Mouse (Mus musculus): ENCODE measurements around the gene Dnah6. TPM values are rescaled to one million over a fixed set of nuclear protein-coding genes. Genes with fewer than 3 reads are reported as not detected.

Gene Dnah6
- total and polyA plus RNA-seq, 2 experiments, result not detected

- no peak for DNase-seq (ENCODE audit: extremely low read depth, low read depth, low spot score)
- no peaks in the 10 kb centered on the region for H3K36me3 ChIP-seq (ENCODE audit: control insufficient read depth, insufficient read depth, low read length)
- no peaks in the 10 kb centered on the region for H3K27me3 ChIP-seq (ENCODE audit: control insufficient read depth, insufficient read depth, low read length)
- TF ChIP-seq POLR2A (IDR thresholded peaks at IDR 0.05; ENCODE audit: extremely low read depth, insufficient read depth, low read length) (no peak), CTCF (IDR thresholded peaks at IDR 0.05; ENCODE audit: low read depth, low read length) (no peak)
- no peaks in the 10 kb centered on the region for H3K4me1 ChIP-seq (ENCODE audit: control insufficient read depth, insufficient read depth, low read length)
- 87% methylated on average over 3 of the region's 3 CpGs for WGBS
- no peak overlapping the region for H3K4me3 ChIP-seq (ENCODE audit: insufficient read depth, low read depth, low read length)
- H3K27ac ChIP-seq (replicated peaks; ENCODE audit: insufficient read depth, low read depth, low read length), result no peak overlapping the region
- H3K9ac ChIP-seq (ENCODE audit: low read depth, low read length), result no peak overlapping the region
- no peaks in the 10 kb centered on the region for H3K79me2 ChIP-seq (ENCODE audit: control insufficient read depth, insufficient read depth, low read length)
Observed at GRCm38 (mm10) chr6:73064551-73064950, 156.9 kb downstream of the Dnah6 start.

GRCm38 (mm10) chr6:73059596-73060121 lies 161.8 kb downstream of the Dnah6 start:
- no peaks in the 10 kb centered on the region for H3K79me2 ChIP-seq (ENCODE audit: control insufficient read depth, insufficient read depth, low read length)
- no peak for DNase-seq (ENCODE audit: extremely low read depth, low read depth, low spot score)
- no peaks in the 10 kb centered on the region for H3K4me1 ChIP-seq (ENCODE audit: control insufficient read depth, insufficient read depth, low read length)
- H3K9ac ChIP-seq (ENCODE audit: low read depth, low read length), result no peak overlapping the region
- no peaks in the 10 kb centered on the region for H3K27me3 ChIP-seq (ENCODE audit: control insufficient read depth, insufficient read depth, low read length)
- 81% methylated on average over 7 of the region's 7 CpGs for WGBS
- H3K36me3 ChIP-seq (ENCODE audit: control insufficient read depth, insufficient read depth, low read length), result no peaks in the 10 kb centered on the region
- no peak overlapping the region for H3K27ac ChIP-seq (replicated peaks; ENCODE audit: insufficient read depth, low read depth, low read length)
- H3K4me3 ChIP-seq (ENCODE audit: insufficient read depth, low read depth, low read length), result no peak overlapping the region
- TF ChIP-seq POLR2A (IDR thresholded peaks at IDR 0.05; ENCODE audit: extremely low read depth, insufficient read depth, low read length) (no peak), CTCF (IDR thresholded peaks at IDR 0.05; ENCODE audit: low read depth, low read length) (no peak)

- 97% methylated on average over 4 of the region's 4 CpGs for whole genome bisulfite sequencing
- no peak for DNase-seq (ENCODE audit: extremely low read depth, low read depth, low spot score)
- TF ChIP-seq CTCF (IDR thresholded peaks at IDR 0.05; ENCODE audit: low read depth, low read length), result no peak
- no peak for TF ChIP-seq POLR2A (IDR thresholded peaks at IDR 0.05; ENCODE audit: extremely low read depth, insufficient read depth, low read length)
- H3K27me3 ChIP-seq (ENCODE audit: control insufficient read depth, insufficient read depth, low read length), result no peaks in the 10 kb centered on the region
- H3K79me2 ChIP-seq (ENCODE audit: control insufficient read depth, insufficient read depth, low read length), result no peaks in the 10 kb centered on the region
- no peak overlapping the region for H3K27ac ChIP-seq (replicated peaks; ENCODE audit: insufficient read depth, low read depth, low read length)
- H3K4me3 ChIP-seq (ENCODE audit: insufficient read depth, low read depth, low read length), result no peak overlapping the region
- no peak overlapping the region for H3K9ac ChIP-seq (ENCODE audit: low read depth, low read length)
- no peaks in the 10 kb centered on the region for H3K36me3 ChIP-seq (ENCODE audit: control insufficient read depth, insufficient read depth, low read length)
- no peaks in the 10 kb centered on the region for H3K4me1 ChIP-seq (ENCODE audit: control insufficient read depth, insufficient read depth, low read length)
Observed at GRCm38 (mm10) chr6:73059162-73059561, 162.3 kb downstream of the Dnah6 start.

- Histone ChIP-seq H3K4me1 (ENCODE audit: control insufficient read depth, insufficient read depth, low read length) (no peaks in the 10 kb centered on the region), H3K27ac (replicated peaks; ENCODE audit: insufficient read depth, low read depth, low read length) (no peak overlapping the region), H3K79me2 (ENCODE audit: control insufficient read depth, insufficient read depth, low read length) (no peaks in the 10 kb centered on the region), H3K4me3 (ENCODE audit: insufficient read depth, low read depth, low read length) (no peak overlapping the region), H3K27me3 (ENCODE audit: control insufficient read depth, insufficient read depth, low read length) (no peaks in the 10 kb centered on the region), H3K36me3 (ENCODE audit: control insufficient read depth, insufficient read depth, low read length) (no peaks in the 10 kb centered on the region), H3K9ac (ENCODE audit: low read depth, low read length) (no peak overlapping the region)
- TF ChIP-seq CTCF (IDR thresholded peaks at IDR 0.05; ENCODE audit: low read depth, low read length) (no peak), POLR2A (IDR thresholded peaks at IDR 0.05; ENCODE audit: extremely low read depth, insufficient read depth, low read length) (no peak)
- DNase-seq (ENCODE audit: extremely low read depth, low read depth, low spot score), result no peak
- 93% methylated on average over 6 of the region's 6 CpGs for WGBS
Observed at GRCm38 (mm10) chr6:73055347-73055746, 166.1 kb downstream of the Dnah6 start.

- H3K27me3 ChIP-seq (ENCODE audit: control insufficient read depth, insufficient read depth, low read length), result no peaks in the 10 kb centered on the region
- no peak overlapping the region for H3K4me3 ChIP-seq (ENCODE audit: insufficient read depth, low read depth, low read length)
- H3K9ac ChIP-seq (ENCODE audit: low read depth, low read length), result no peak overlapping the region
- no peak overlapping the region for H3K27ac ChIP-seq (replicated peaks; ENCODE audit: insufficient read depth, low read depth, low read length)
- DNase-seq (ENCODE audit: extremely low read depth, low read depth, low spot score), result no peak
- 89% methylated on average over 6 of the region's 6 CpGs for WGBS
- no peaks in the 10 kb centered on the region for H3K79me2 ChIP-seq (ENCODE audit: control insufficient read depth, insufficient read depth, low read length)
- no peaks in the 10 kb centered on the region for H3K4me1 ChIP-seq (ENCODE audit: control insufficient read depth, insufficient read depth, low read length)
- TF ChIP-seq POLR2A (IDR thresholded peaks at IDR 0.05; ENCODE audit: extremely low read depth, insufficient read depth, low read length), result no peak
- no peak for TF ChIP-seq CTCF (IDR thresholded peaks at IDR 0.05; ENCODE audit: low read depth, low read length)
- no peaks in the 10 kb centered on the region for H3K36me3 ChIP-seq (ENCODE audit: control insufficient read depth, insufficient read depth, low read length)
Observed at GRCm38 (mm10) chr6:73054807-73055206, 166.6 kb downstream of the Dnah6 start.

GRCm38 (mm10) chr6:73053526-73053925 lies 167.9 kb downstream of the Dnah6 start:
- H3K9ac ChIP-seq (ENCODE audit: low read depth, low read length), result no peak overlapping the region
- no peaks in the 10 kb centered on the region for H3K4me1 ChIP-seq (ENCODE audit: control insufficient read depth, insufficient read depth, low read length)
- H3K27me3 ChIP-seq (ENCODE audit: control insufficient read depth, insufficient read depth, low read length), result no peaks in the 10 kb centered on the region
- TF ChIP-seq POLR2A (IDR thresholded peaks at IDR 0.05; ENCODE audit: extremely low read depth, insufficient read depth, low read length), result no peak
- TF ChIP-seq CTCF (IDR thresholded peaks at IDR 0.05; ENCODE audit: low read depth, low read length), result no peak
- H3K79me2 ChIP-seq (ENCODE audit: control insufficient read depth, insufficient read depth, low read length), result no peaks in the 10 kb centered on the region
- no peaks in the 10 kb centered on the region for H3K36me3 ChIP-seq (ENCODE audit: control insufficient read depth, insufficient read depth, low read length)
- no peak overlapping the region for H3K27ac ChIP-seq (replicated peaks; ENCODE audit: insufficient read depth, low read depth, low read length)
- DNase-seq (ENCODE audit: extremely low read depth, low read depth, low spot score), result no peak
- 90% methylated on average over 9 of the region's 9 CpGs for WGBS
- H3K4me3 ChIP-seq (ENCODE audit: insufficient read depth, low read depth, low read length), result no peak overlapping the region
